Comparison of ENCODE assay signal across 21 mouse cellular contexts in genomic region chr10:43551388-43551787, GRCm38 (mm10). TPM values are rescaled to one million over a fixed set of nuclear protein-coding genes. Genes with fewer than 3 reads are reported as not detected.
DNase-seq lines count a peak whose midpoint lies in the region; ATAC-seq and TF ChIP-seq lines count a peak whose summit lies in the region.
"Had no signal": no experiment of that assay in that cellular context is flagged by ENCODE, and none has a peak within 500 bp of the region (broad histone marks: within the 10 kb centered on the region; RNA-seq: fewer than 3 reads in every experiment).

No protein-coding gene starts in this region.

- peak; percentile 61; the same call in 1 of the 2 replicates for ATAC-seq in hindbrain, embryonic 13.5 days (ENCODE audit: low FRiP score)
- peak; percentile 52; the same call in 1 of the 2 replicates for ATAC-seq in midbrain, postnatal 0 days (ENCODE audit: low FRiP score)

- H3K9me3 ChIP-seq in hindbrain, embryonic 13.5 days = no peaks in the 10 kb centered on the region
- H3K9me3 ChIP-seq in hindbrain, embryonic 10.5 days = peaks cover 8% of the 10 kb centered on the region; the same call in 1 of the 2 replicates
- H3K9me3 ChIP-seq in E14TG2a.4 (ENCODE audit: low read length) = peaks cover 7% of the 10 kb centered on the region
- H3K9me3 ChIP-seq in midbrain, postnatal 0 days (ENCODE audit: low read length) = no peaks in the 10 kb centered on the region

- 33% methylated on average over 3 of the region's 3 CpGs for WGBS in hindbrain, embryonic 13.5 days
- WGBS in hindbrain, embryonic 10.5 days = 29% methylated on average over 3 of the region's 3 CpGs
- 35% methylated on average over 3 of the region's 3 CpGs for WGBS in midbrain, postnatal 0 days

- no peak overlapping the region for H3K4me2 ChIP-seq in hindbrain, embryonic 13.5 days
- H3K4me2 ChIP-seq in midbrain, postnatal 0 days (ENCODE audit: low read depth, low read length, poor library complexity, severe bottlenecking) = no peak overlapping the region
- H3K4me2 ChIP-seq: lung, embryonic 14.5 days; neural tube, embryonic 12.5 days had no signal

- no peaks in the 10 kb centered on the region for H3K36me3 ChIP-seq in hindbrain, embryonic 13.5 days
- no peaks in the 10 kb centered on the region for H3K36me3 ChIP-seq in hindbrain, embryonic 10.5 days
- no peaks in the 10 kb centered on the region for H3K36me3 ChIP-seq in E14TG2a.4 (ENCODE audit: insufficient read depth, low read length)
- no peaks in the 10 kb centered on the region for H3K36me3 ChIP-seq in midbrain, postnatal 0 days (ENCODE audit: insufficient read depth, low read length)
- H3K36me3 ChIP-seq: G1E; neural tube, embryonic 12.5 days had no signal

- H3K9ac ChIP-seq in hindbrain, embryonic 13.5 days = no peak overlapping the region
- no peak overlapping the region for H3K9ac ChIP-seq in midbrain, postnatal 0 days (replicated peaks; ENCODE audit: low read length, poor library complexity, severe bottlenecking)
- H3K9ac ChIP-seq: liver, embryonic 14.5 days; lung, embryonic 14.5 days; neural tube, embryonic 12.5 days had no signal

- H3K27me3 ChIP-seq in hindbrain, embryonic 13.5 days = no peaks in the 10 kb centered on the region
- H3K27me3 ChIP-seq in hindbrain, embryonic 10.5 days (ENCODE audit: insufficient read depth, poor library complexity, severe bottlenecking) = no peaks in the 10 kb centered on the region
- no peaks in the 10 kb centered on the region for H3K27me3 ChIP-seq in E14TG2a.4 (ENCODE audit: insufficient read depth, low read length)
- no peaks in the 10 kb centered on the region for H3K27me3 ChIP-seq in midbrain, postnatal 0 days (ENCODE audit: insufficient read depth, low read length)
- H3K27me3 ChIP-seq: neural tube, embryonic 12.5 days had no signal

- H3K4me1 ChIP-seq in hindbrain, embryonic 13.5 days (replicated peaks) = peaks cover 10% of the 10 kb centered on the region
- H3K4me1 ChIP-seq in hindbrain, embryonic 10.5 days (replicated peaks) = peaks cover 4% of the 10 kb centered on the region; the same call in 1 of the 2 replicates
- peaks cover 29% of the 10 kb centered on the region for H3K4me1 ChIP-seq in E14TG2a.4 (replicated peaks; ENCODE audit: low read depth, low read length)
- H3K4me1 ChIP-seq in midbrain, postnatal 0 days (ENCODE audit: insufficient read depth, low read length) = no peaks in the 10 kb centered on the region
- H3K4me1 ChIP-seq: neural tube, embryonic 12.5 days had no signal

- peak overlapping the region; percentile 48 for H3K27ac ChIP-seq in hindbrain, embryonic 13.5 days
- no peak overlapping the region for H3K27ac ChIP-seq in hindbrain, embryonic 10.5 days
- no peak overlapping the region for H3K27ac ChIP-seq in midbrain, postnatal 0 days (ENCODE audit: low read depth, low read length)
- H3K27ac ChIP-seq: gastrocnemius, adult 2 months; kidney, postnatal 0 days; liver, embryonic 14.5 days; neural tube, embryonic 12.5 days had no signal

- no peak for TF ChIP-seq CTCF in E14TG2a.4 (conservative IDR thresholded peaks at IDR 0.05; ENCODE audit: low read length)
- TF ChIP-seq CTCF in midbrain, postnatal 0 days (IDR thresholded peaks at IDR 0.05) = no peak

- DNase-seq in hindbrain, embryonic 10.5 days (ENCODE audit: low spot score) = no peak
- DNase-seq in ZHBTc4 (ENCODE audit: low read depth, low spot score) (peak; percentile 77), liver (no peak)
- DNase-seq in midbrain, postnatal 0 days (ENCODE audit: low spot score) = peak; percentile 32
- DNase-seq in embryo, embryonic 9.5 days (ENCODE audit: extremely low spot score) = no peak
- DNase-seq: adrenal gland, postnatal 36 days; cerebellum, adult 11 months; cerebellum, adult 9-11 months; gastrocnemius, adult 2 months; kidney, adult 2 months; layer of hippocampus, adult 9-11 months; lung, embryonic 14.5 days; right cerebral cortex, adult 18-20 months; right cerebral cortex, postnatal 4 days; thymus, postnatal 25 days had no signal

- H3K4me3 ChIP-seq in hindbrain, embryonic 13.5 days = no peak overlapping the region
- no peak overlapping the region for H3K4me3 ChIP-seq in hindbrain, embryonic 10.5 days
- H3K4me3 ChIP-seq in E14TG2a.4 (replicated peaks; ENCODE audit: low read length) = peak overlapping the region; percentile 30
- no peak overlapping the region for H3K4me3 ChIP-seq in midbrain, postnatal 0 days (ENCODE audit: low read depth, low read length)
- H3K4me3 ChIP-seq: gastrocnemius, adult 2 months; neural tube, embryonic 12.5 days had no signal

RNA-seq across cellular contexts. Expression of gene 1700021F05Rik, which starts 10.6 kb away (rescaled TPM):
- 65.5 and 69.7 TPM in 2 replicates for polyA plus RNA-seq in hindbrain, embryonic 13.5 days (2015; fragmentation: Nextera tagmentation; extraction: Ambion mirVana)
- 61.7 and 62.1 TPM in 2 replicates for polyA plus RNA-seq in hindbrain, embryonic 10.5 days (2016; fragmentation: Nextera tagmentation; extraction: Ambion mirVana)
- total RNA-seq in midbrain, postnatal 0 days (2014; rRNA removed) = 29.6 and 61.6 TPM in 2 replicates
- polyA plus RNA-seq in midbrain, postnatal 0 days (2015; fragmentation: Nextera tagmentation; extraction: Ambion mirVana) = 71.6 and 73.4 TPM in 2 replicates

RNA-seq across cellular contexts. Expression of gene Cd24a, which starts 26.7 kb away (rescaled TPM):
- 1,003 and 1,012 TPM in 2 replicates for polyA plus RNA-seq in hindbrain, embryonic 13.5 days (2015; fragmentation: Nextera tagmentation; extraction: Ambion mirVana)
- 344 and 448 TPM in 2 replicates for polyA plus RNA-seq in hindbrain, embryonic 10.5 days (2016; fragmentation: Nextera tagmentation; extraction: Ambion mirVana)
- 609 and 613 TPM in 2 replicates for total RNA-seq in midbrain, postnatal 0 days (2014; rRNA removed)
- polyA plus RNA-seq in midbrain, postnatal 0 days (2015; fragmentation: Nextera tagmentation; extraction: Ambion mirVana) = 326 TPM in 2 replicates

RNA-seq across cellular contexts. Expression of gene Gm9803, which starts 27.5 kb away (rescaled TPM):
- 16.4 and 19.4 TPM in 2 replicates for polyA plus RNA-seq in hindbrain, embryonic 13.5 days (2015; fragmentation: Nextera tagmentation; extraction: Ambion mirVana)
- 9.1 and 11.8 TPM in 2 replicates for polyA plus RNA-seq in hindbrain, embryonic 10.5 days (2016; fragmentation: Nextera tagmentation; extraction: Ambion mirVana)
- total RNA-seq in midbrain, postnatal 0 days (2014; rRNA removed) = 37.0 and 49.6 TPM in 2 replicates
- 20.8 and 21.9 TPM in 2 replicates for polyA plus RNA-seq in midbrain, postnatal 0 days (2015; fragmentation: Nextera tagmentation; extraction: Ambion mirVana)

Comparison
In these comparisons a context has a peak if more than half of its experiments do, and no peak if none do; other contexts are left out.
1. DNase-seq: peak in ZHBTc4 (single experiment) and midbrain, postnatal 0 days (single experiment); none in hindbrain, embryonic 10.5 days (single experiment), embryo, embryonic 9.5 days (single experiment) and liver (single experiment).